Mouse (Mus musculus): ENCODE results near the gene Matn3. TPM values are rescaled to one million over a fixed set of nuclear protein-coding genes. Genes with fewer than 3 reads are reported as not detected.
A peak's percentile ranks its signal among the peaks of the same experiment; 100 is the strongest.

The Matn3 gene
- polyA plus RNA-seq (2016; fragmentation: Nextera tagmentation; extraction: Ambion mirVana): 1.7 and 2.5 TPM in 2 replicates

- peak within 1 kb of the TSS; percentile 73 for H3K27ac ChIP-seq
- H3K9me3 ChIP-seq: no peaks in the 10 kb centered on the region
Observed at GRCm38 (mm10) chr12:8947714-8948464, at the start of gene Matn3. TSS of gene Matn3 (plus strand) at chr12:8947929.

GRCm38 (mm10) chr12:8898879-8899785 lies 48.6 kb upstream of the Matn3 start:
- H3K27ac ChIP-seq: peak overlapping the region; percentile 86
- WGBS: 69% methylated on average over 19 of the region's 19 CpGs

More at GRCm38 (mm10) chr12:8947714-8948464, at the start of gene Matn3:
- Histone ChIP-seq H3K4me1 (peaks cover 14% of the 10 kb centered on the region), H3K36me3 (no peaks in the 10 kb centered on the region), H3K4me3 (peak within 1 kb of the TSS; percentile 67), H3K27me3 (ENCODE audit: insufficient read depth, poor library complexity, severe bottlenecking) (peaks cover 12% of the 10 kb centered on the region)
- under 1% methylated on average over 42 of the region's 42 CpGs for WGBS
- peak; percentile 92 for DNase-seq (ENCODE audit: low spot score)

GRCm38 (mm10) chr12:8900107-8900698 lies 47.5 kb upstream of the Matn3 start:
- H3K4me1 ChIP-seq: peaks cover 52% of the 10 kb centered on the region
- H3K27ac ChIP-seq: peak overlapping the region; percentile 86
- H3K27me3 ChIP-seq (ENCODE audit: insufficient read depth, poor library complexity, severe bottlenecking): no peaks in the 10 kb centered on the region
- DNase-seq (ENCODE audit: low spot score): no peak
- 0 out of 2 replicates have a peak overlapping the region, but pooled peaks have one; percentile 8 for H3K4me3 ChIP-seq
- H3K9me3 ChIP-seq: no peaks in the 10 kb centered on the region
- 12% methylated on average over 4 of the region's 4 CpGs for WGBS
- H3K36me3 ChIP-seq: no peaks in the 10 kb centered on the region

More at GRCm38 (mm10) chr12:8898879-8899785, 48.6 kb upstream of the Matn3 start:
- H3K27me3 ChIP-seq (ENCODE audit: insufficient read depth, poor library complexity, severe bottlenecking): no peaks in the 10 kb centered on the region
- no peak overlapping the region for H3K4me3 ChIP-seq
- H3K9me3 ChIP-seq: no peaks in the 10 kb centered on the region
- no peak for DNase-seq (ENCODE audit: low spot score)
- H3K4me1 ChIP-seq: peaks cover 47% of the 10 kb centered on the region
- H3K36me3 ChIP-seq: no peaks in the 10 kb centered on the region

- Histone ChIP-seq H3K4me1 (peaks cover 52% of the 10 kb centered on the region), H3K4me3 (no peak overlapping the region), H3K27ac (peak overlapping the region; percentile 86), H3K36me3 (no peaks in the 10 kb centered on the region), H3K27me3 (ENCODE audit: insufficient read depth, poor library complexity, severe bottlenecking) (no peaks in the 10 kb centered on the region), H3K9me3 (no peaks in the 10 kb centered on the region)
- 13% methylated on average over 5 of the region's 5 CpGs for WGBS
- DNase-seq (ENCODE audit: low spot score): no peak
Observed at GRCm38 (mm10) chr12:8900919-8901663, 46.6 kb upstream of the Matn3 start.

- WGBS: 7% methylated on average over 2 of the region's 2 CpGs
- Histone ChIP-seq H3K27me3 (ENCODE audit: insufficient read depth, poor library complexity, severe bottlenecking) (no peaks in the 10 kb centered on the region), H3K9me3 (no peaks in the 10 kb centered on the region), H3K4me1 (peaks cover 49% of the 10 kb centered on the region), H3K4me3 (no peak overlapping the region), H3K27ac (peak overlapping the region; percentile 86), H3K36me3 (no peaks in the 10 kb centered on the region)
- DNase-seq (ENCODE audit: low spot score): no peak
Observed at GRCm38 (mm10) chr12:8901934-8902333, 45.8 kb upstream of the Matn3 start.

GRCm38 (mm10) chr12:8902479-8902878 lies 45.2 kb upstream of the Matn3 start:
- Histone ChIP-seq H3K27me3 (ENCODE audit: insufficient read depth, poor library complexity, severe bottlenecking) (no peaks in the 10 kb centered on the region), H3K36me3 (no peaks in the 10 kb centered on the region), H3K4me3 (no peak overlapping the region), H3K9me3 (no peaks in the 10 kb centered on the region), H3K27ac (peak overlapping the region; percentile 86; the same call in 1 of the 2 replicates), H3K4me1 (peaks cover 43% of the 10 kb centered on the region)
- WGBS: 26% methylated on average over 3 of the region's 3 CpGs
- no peak for DNase-seq (ENCODE audit: low spot score)

GRCm38 (mm10) chr12:8912860-8913685 lies 34.7 kb upstream of the Matn3 start:
- Histone ChIP-seq H3K4me3 (peak overlapping the region; percentile 19; the same call in 1 of the 2 replicates), H3K27me3 (ENCODE audit: insufficient read depth, poor library complexity, severe bottlenecking) (no peaks in the 10 kb centered on the region), H3K27ac (peak overlapping the region; percentile 86), H3K9me3 (no peaks in the 10 kb centered on the region), H3K4me1 (peaks cover 46% of the 10 kb centered on the region), H3K36me3 (no peaks in the 10 kb centered on the region)
- 23% methylated on average over 16 of the region's 16 CpGs for WGBS
- no peak for DNase-seq (ENCODE audit: low spot score)

GRCm38 (mm10) chr12:8913701-8914340 lies 33.9 kb upstream of the Matn3 start:
- no peaks in the 10 kb centered on the region for H3K36me3 ChIP-seq
- no peak for DNase-seq (ENCODE audit: low spot score)

GRCm38 (mm10) chr12:8916378-8916777 lies 31.4 kb upstream of the Matn3 start:
- Histone ChIP-seq H3K4me1 (peaks cover 43% of the 10 kb centered on the region), H3K36me3 (no peaks in the 10 kb centered on the region), H3K4me3 (no peak overlapping the region), H3K27me3 (ENCODE audit: insufficient read depth, poor library complexity, severe bottlenecking) (no peaks in the 10 kb centered on the region), H3K9me3 (no peaks in the 10 kb centered on the region), H3K27ac (peak overlapping the region; percentile 77)
- 56% methylated on average over 5 of the region's 5 CpGs for WGBS
- DNase-seq (ENCODE audit: low spot score): no peak

More at GRCm38 (mm10) chr12:8913701-8914340, 33.9 kb upstream of the Matn3 start:
- whole genome bisulfite sequencing: 63% methylated on average over 9 of the region's 9 CpGs
- Histone ChIP-seq H3K4me3 (no peak overlapping the region), H3K4me1 (peaks cover 47% of the 10 kb centered on the region), H3K27ac (peak overlapping the region; percentile 86), H3K27me3 (ENCODE audit: insufficient read depth, poor library complexity, severe bottlenecking) (no peaks in the 10 kb centered on the region), H3K9me3 (no peaks in the 10 kb centered on the region)

GRCm38 (mm10) chr12:8919231-8919630 lies 28.5 kb upstream of the Matn3 start:
- WGBS: 91% methylated on average over 3 of the region's 3 CpGs

GRCm38 (mm10) chr12:8920996-8921393 lies 26.7 kb upstream of the Matn3 start:
- Histone ChIP-seq H3K9me3 (no peaks in the 10 kb centered on the region), H3K36me3 (peaks cover 9% of the 10 kb centered on the region), H3K27me3 (ENCODE audit: insufficient read depth, poor library complexity, severe bottlenecking) (no peaks in the 10 kb centered on the region), H3K27ac (peak overlapping the region; percentile 97), H3K4me3 (peak overlapping the region; percentile 83), H3K4me1 (peaks cover 32% of the 10 kb centered on the region)
- no peak for DNase-seq (ENCODE audit: low spot score)
- WGBS: 28% methylated on average over 1 of the region's 1 CpGs

More at GRCm38 (mm10) chr12:8919231-8919630, 28.5 kb upstream of the Matn3 start:
- no peak for DNase-seq (ENCODE audit: low spot score)
- H3K4me1 ChIP-seq: peaks cover 28% of the 10 kb centered on the region
- H3K27ac ChIP-seq: no peak overlapping the region
- H3K36me3 ChIP-seq: no peaks in the 10 kb centered on the region
- H3K27me3 ChIP-seq (ENCODE audit: insufficient read depth, poor library complexity, severe bottlenecking): no peaks in the 10 kb centered on the region
- H3K9me3 ChIP-seq: no peaks in the 10 kb centered on the region
- no peak overlapping the region for H3K4me3 ChIP-seq

Data from heart, embryonic 10.5 days (tissue).